Mouse (Mus musculus): ENCODE measurements around the gene Ralgps2. TPM values are rescaled to one million over a fixed set of nuclear protein-coding genes. Genes with fewer than 3 reads are reported as not detected.

Ralgps2 gene
- polyA plus RNA-seq, 1 experiment, result 7.8 TPM

GRCm38 (mm10) chr1:156856666-156857065 lies 82.8 kb downstream of the Ralgps2 start:
- H3K4me2 ChIP-seq (ENCODE audit: low read depth), result no peak overlapping the region

GRCm38 (mm10) chr1:156854558-156854957 lies 84.9 kb downstream of the Ralgps2 start:
- Histone ChIP-seq H3K36me3 (ENCODE audit: control insufficient read depth, insufficient read depth) (no peaks in the 10 kb centered on the region), H3K79me2 (ENCODE audit: control insufficient read depth, insufficient read depth) (no peaks in the 10 kb centered on the region), H3K4me3 (no peak overlapping the region), H3K27me3 (ENCODE audit: control insufficient read depth, insufficient read depth, insufficient read length) (no peaks in the 10 kb centered on the region), H3ac (ENCODE audit: control insufficient read depth, insufficient read length) (no peak overlapping the region), H3K4me2 (ENCODE audit: low read depth) (no peak overlapping the region)
- no peak for TF ChIP-seq REST (IDR thresholded peaks at IDR 0.05; ENCODE audit: insufficient read depth, insufficient read length)
- no peak for TF ChIP-seq MYOD1 (IDR thresholded peaks at IDR 0.05; ENCODE audit: control insufficient read depth in 1 of 3, insufficient read length in 2 of 3, low read depth in 2 of 3)
- no peak for TF ChIP-seq TCF12 (IDR thresholded peaks at IDR 0.05; ENCODE audit: insufficient read depth, poor library complexity, severe bottlenecking)
- no peak for TF ChIP-seq CEBPB (IDR thresholded peaks at IDR 0.05; ENCODE audit: insufficient read depth, poor library complexity, severe bottlenecking)
- no peak for TF ChIP-seq SRF (IDR thresholded peaks at IDR 0.05; ENCODE audit: control insufficient read depth, insufficient read length, low read depth)
- TF ChIP-seq POLR2A (IDR thresholded peaks at IDR 0.05; ENCODE audit: insufficient read length, low read depth), result no peak
- TF ChIP-seq TCF3 (IDR thresholded peaks at IDR 0.05; ENCODE audit: insufficient read length, low read depth), result no peak
- TF ChIP-seq MAX (IDR thresholded peaks at IDR 0.05; ENCODE audit: low read depth), result no peak
- no peak for TF ChIP-seq USF1 (IDR thresholded peaks at IDR 0.05; ENCODE audit: low read depth)
- no peak for TF ChIP-seq E2F4 (IDR thresholded peaks at IDR 0.05; ENCODE audit: insufficient read depth)
- no peak for TF ChIP-seq POLR2AphosphoS2 (IDR thresholded peaks at IDR 0.05; ENCODE audit: insufficient read length, low read depth)
- TF ChIP-seq MYOG (IDR thresholded peaks at IDR 0.05; ENCODE audit: control insufficient read depth in 1 of 3, insufficient read depth in 1 of 3, insufficient read length in 2 of 3, low read depth in 2 of 3), result no peak

More at GRCm38 (mm10) chr1:156856666-156857065, 82.8 kb downstream of the Ralgps2 start:
- H3K27me3 ChIP-seq (ENCODE audit: control insufficient read depth, insufficient read depth, insufficient read length), result no peaks in the 10 kb centered on the region
- no peaks in the 10 kb centered on the region for H3K79me2 ChIP-seq (ENCODE audit: control insufficient read depth, insufficient read depth)
- H3ac ChIP-seq (ENCODE audit: control insufficient read depth, insufficient read length), result no peak overlapping the region
- H3K36me3 ChIP-seq (ENCODE audit: control insufficient read depth, insufficient read depth), result no peaks in the 10 kb centered on the region
- TF ChIP-seq POLR2A (IDR thresholded peaks at IDR 0.05; ENCODE audit: insufficient read length, low read depth) (no peak), SRF (IDR thresholded peaks at IDR 0.05; ENCODE audit: control insufficient read depth, insufficient read length, low read depth) (no peak), REST (IDR thresholded peaks at IDR 0.05; ENCODE audit: insufficient read depth, insufficient read length) (no peak), TCF3 (IDR thresholded peaks at IDR 0.05; ENCODE audit: insufficient read length, low read depth) (no peak), CEBPB (IDR thresholded peaks at IDR 0.05; ENCODE audit: insufficient read depth, poor library complexity, severe bottlenecking) (no peak), TCF12 (IDR thresholded peaks at IDR 0.05; ENCODE audit: insufficient read depth, poor library complexity, severe bottlenecking) (no peak), E2F4 (IDR thresholded peaks at IDR 0.05; ENCODE audit: insufficient read depth) (no peak), POLR2AphosphoS2 (IDR thresholded peaks at IDR 0.05; ENCODE audit: insufficient read length, low read depth) (no peak), MYOG (IDR thresholded peaks at IDR 0.05; ENCODE audit: control insufficient read depth in 1 of 3, insufficient read depth in 1 of 3, insufficient read length in 2 of 3, low read depth in 2 of 3) (no peak), MYOD1 (IDR thresholded peaks at IDR 0.05; ENCODE audit: control insufficient read depth in 1 of 3, insufficient read length in 2 of 3, low read depth in 2 of 3) (no peak), USF1 (IDR thresholded peaks at IDR 0.05; ENCODE audit: low read depth) (no peak), MAX (IDR thresholded peaks at IDR 0.05; ENCODE audit: low read depth) (no peak)
- no peak overlapping the region for H3K4me3 ChIP-seq

GRCm38 (mm10) chr1:156852872-156853271 lies 86.6 kb downstream of the Ralgps2 start:
- no peak overlapping the region for H3K4me3 ChIP-seq
- no peak overlapping the region for H3ac ChIP-seq (ENCODE audit: control insufficient read depth, insufficient read length)
- H3K79me2 ChIP-seq (ENCODE audit: control insufficient read depth, insufficient read depth), result no peaks in the 10 kb centered on the region
- no peaks in the 10 kb centered on the region for H3K36me3 ChIP-seq (ENCODE audit: control insufficient read depth, insufficient read depth)
- no peak for TF ChIP-seq MYOG (IDR thresholded peaks at IDR 0.05; ENCODE audit: control insufficient read depth in 1 of 3, insufficient read depth in 1 of 3, insufficient read length in 2 of 3, low read depth in 2 of 3)
- no peak for TF ChIP-seq MYOD1 (IDR thresholded peaks at IDR 0.05; ENCODE audit: control insufficient read depth in 1 of 3, insufficient read length in 2 of 3, low read depth in 2 of 3)
- TF ChIP-seq TCF12 (IDR thresholded peaks at IDR 0.05; ENCODE audit: insufficient read depth, poor library complexity, severe bottlenecking), result no peak
- no peak for TF ChIP-seq CEBPB (IDR thresholded peaks at IDR 0.05; ENCODE audit: insufficient read depth, poor library complexity, severe bottlenecking)
- TF ChIP-seq SRF (IDR thresholded peaks at IDR 0.05; ENCODE audit: control insufficient read depth, insufficient read length, low read depth), result no peak
- TF ChIP-seq MAX (IDR thresholded peaks at IDR 0.05; ENCODE audit: low read depth), result no peak
- TF ChIP-seq POLR2AphosphoS2 (IDR thresholded peaks at IDR 0.05; ENCODE audit: insufficient read length, low read depth), result no peak
- no peak for TF ChIP-seq E2F4 (IDR thresholded peaks at IDR 0.05; ENCODE audit: insufficient read depth)
- TF ChIP-seq POLR2A (IDR thresholded peaks at IDR 0.05; ENCODE audit: insufficient read length, low read depth), result no peak
- H3K27me3 ChIP-seq (ENCODE audit: control insufficient read depth, insufficient read depth, insufficient read length), result no peaks in the 10 kb centered on the region
- no peak overlapping the region for H3K4me2 ChIP-seq (ENCODE audit: low read depth)

- no peak overlapping the region for H3ac ChIP-seq (ENCODE audit: control insufficient read depth, insufficient read length)
- no peaks in the 10 kb centered on the region for H3K36me3 ChIP-seq (ENCODE audit: control insufficient read depth, insufficient read depth)
- no peak for TF ChIP-seq REST (IDR thresholded peaks at IDR 0.05; ENCODE audit: insufficient read depth, insufficient read length)
- TF ChIP-seq POLR2A (IDR thresholded peaks at IDR 0.05; ENCODE audit: insufficient read length, low read depth), result no peak
- no peak for TF ChIP-seq POLR2AphosphoS2 (IDR thresholded peaks at IDR 0.05; ENCODE audit: insufficient read length, low read depth)
- TF ChIP-seq USF1 (IDR thresholded peaks at IDR 0.05; ENCODE audit: low read depth), result no peak
- TF ChIP-seq TCF12 (IDR thresholded peaks at IDR 0.05; ENCODE audit: insufficient read depth, poor library complexity, severe bottlenecking), result no peak
- no peak for TF ChIP-seq E2F4 (IDR thresholded peaks at IDR 0.05; ENCODE audit: insufficient read depth)
- no peak for TF ChIP-seq MYOG (IDR thresholded peaks at IDR 0.05; ENCODE audit: control insufficient read depth in 1 of 3, insufficient read depth in 1 of 3, insufficient read length in 2 of 3, low read depth in 2 of 3)
- no peak for TF ChIP-seq MAX (IDR thresholded peaks at IDR 0.05; ENCODE audit: low read depth)
- no peak for TF ChIP-seq SRF (IDR thresholded peaks at IDR 0.05; ENCODE audit: control insufficient read depth, insufficient read length, low read depth)
- no peak for TF ChIP-seq MYOD1 (IDR thresholded peaks at IDR 0.05; ENCODE audit: control insufficient read depth in 1 of 3, insufficient read length in 2 of 3, low read depth in 2 of 3)
- no peak for TF ChIP-seq TCF3 (IDR thresholded peaks at IDR 0.05; ENCODE audit: insufficient read length, low read depth)
- no peak for TF ChIP-seq CEBPB (IDR thresholded peaks at IDR 0.05; ENCODE audit: insufficient read depth, poor library complexity, severe bottlenecking)
- H3K27me3 ChIP-seq (ENCODE audit: control insufficient read depth, insufficient read depth, insufficient read length), result no peaks in the 10 kb centered on the region
- no peak overlapping the region for H3K4me2 ChIP-seq (ENCODE audit: low read depth)
- H3K4me3 ChIP-seq, result no peak overlapping the region
- no peaks in the 10 kb centered on the region for H3K79me2 ChIP-seq (ENCODE audit: control insufficient read depth, insufficient read depth)
Observed at GRCm38 (mm10) chr1:156852409-156852808, 87.0 kb downstream of the Ralgps2 start.
